Mouse (Mus musculus): ENCODE results near the gene Rprd1b. TPM values are rescaled to one million over a fixed set of nuclear protein-coding genes. Genes with fewer than 3 reads are reported as not detected.
A peak's percentile ranks its signal among the peaks of the same experiment; 100 is the strongest.

Gene Rprd1b
- 5.5 and 8.2 TPM in 2 replicates for polyA plus RNA-seq (2012; ENCODE audit: insufficient read depth, low replicate concordance)

GRCm38 (mm10) chr2:158028354-158028863 lies at the start of gene Rprd1b, which contains the start of gene Tti1:
Gene Rprd1b (plus strand): TSS chr2:158028497.
Gene Tti1 (minus strand): TSS chr2:158028433.
- TF ChIP-seq GATA1 (IDR thresholded peaks at IDR 0.05; ENCODE audit: borderline replicate concordance, low read length) (no peak), FLI1 (IDR thresholded peaks at IDR 0.05; ENCODE audit: low read length) (peak; percentile 74; the same call in 1 of the 2 replicates)
- H3K36me3 ChIP-seq (replicated peaks; ENCODE audit: low read length), result peaks cover 3% of the 10 kb centered on the region
- no peaks in the 10 kb centered on the region for H3K9me3 ChIP-seq
- no peaks in the 10 kb centered on the region for H3K27me3 ChIP-seq (replicated peaks)
- peaks cover 55% of the 10 kb centered on the region for H3K4me1 ChIP-seq
- peak within 1 kb of the TSS; percentile 94 for H3K4me3 ChIP-seq (replicated peaks)

DNA sequence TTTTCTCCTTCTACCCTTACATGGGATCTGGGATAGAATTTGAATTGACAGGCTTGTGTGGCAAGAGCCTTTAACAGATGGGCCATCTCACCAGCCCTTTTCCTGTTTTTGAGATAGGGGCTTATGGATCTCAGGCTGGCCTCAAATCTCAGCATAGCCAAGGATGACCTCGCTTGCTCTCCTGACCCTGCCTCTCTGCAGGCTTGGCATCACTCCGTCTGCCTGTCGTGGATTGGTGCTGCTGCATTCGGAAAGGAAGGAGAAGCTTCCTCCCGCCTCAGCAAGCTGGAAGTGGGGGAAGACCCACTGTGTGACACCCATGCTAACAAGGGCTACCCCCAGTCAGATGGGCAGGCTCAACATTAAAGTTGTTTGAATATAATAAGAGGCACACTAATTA lies 49.1 kb upstream of the Rprd1b start:
- Histone ChIP-seq H3K4me1 (no peaks in the 10 kb centered on the region), H3K27me3 (replicated peaks) (peaks cover 32% of the 10 kb centered on the region), H3K9me3 (no peaks in the 10 kb centered on the region; the same call in 1 of the 2 replicates), H3K36me3 (replicated peaks; ENCODE audit: low read length) (peaks cover 39% of the 10 kb centered on the region), H3K4me3 (replicated peaks) (no peak overlapping the region)
- TF ChIP-seq FLI1 (IDR thresholded peaks at IDR 0.05; ENCODE audit: low read length) (no peak), GATA1 (IDR thresholded peaks at IDR 0.05; ENCODE audit: borderline replicate concordance, low read length) (no peak)

- Histone ChIP-seq H3K9me3 (no peaks in the 10 kb centered on the region), H3K36me3 (replicated peaks; ENCODE audit: low read length) (peaks cover 73% of the 10 kb centered on the region), H3K4me1 (peaks cover 23% of the 10 kb centered on the region), H3K27me3 (replicated peaks) (peaks cover 3% of the 10 kb centered on the region), H3K4me3 (replicated peaks) (no peak overlapping the region)
- TF ChIP-seq FLI1 (IDR thresholded peaks at IDR 0.05; ENCODE audit: low read length) (no peak), GATA1 (IDR thresholded peaks at IDR 0.05; ENCODE audit: borderline replicate concordance, low read length) (no peak)
Measured at GRCm38 (mm10) chr2:157982727-157983126, 45.6 kb upstream of the Rprd1b start.

DNA sequence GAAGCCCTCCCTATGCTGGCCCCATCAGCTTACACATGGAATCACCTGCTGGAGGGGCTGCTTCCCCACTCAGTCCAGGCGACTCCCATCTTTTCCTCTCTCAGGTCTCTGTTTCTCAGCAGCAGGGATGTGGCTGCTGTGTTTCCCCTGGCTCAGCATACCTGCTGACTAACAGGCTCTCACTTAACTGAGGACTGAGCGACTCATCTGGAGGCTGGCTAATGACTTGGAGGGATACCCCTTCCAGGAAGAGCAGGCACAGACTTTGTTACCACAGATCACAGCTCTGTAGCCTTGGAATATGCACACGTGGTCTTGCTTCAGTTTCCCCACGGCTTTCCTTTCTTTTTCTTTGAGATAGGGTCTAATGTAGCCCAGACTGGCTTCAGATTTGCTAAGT lies 45.0 kb upstream of the Rprd1b start:
- H3K27me3 ChIP-seq (replicated peaks), result peaks cover 1% of the 10 kb centered on the region
- H3K36me3 ChIP-seq (replicated peaks; ENCODE audit: low read length), result peaks cover 78% of the 10 kb centered on the region
- H3K4me3 ChIP-seq (replicated peaks), result no peak overlapping the region
- TF ChIP-seq FLI1 (IDR thresholded peaks at IDR 0.05; ENCODE audit: low read length) (no peak), GATA1 (IDR thresholded peaks at IDR 0.05; ENCODE audit: borderline replicate concordance, low read length) (no peak)
- peaks cover 23% of the 10 kb centered on the region for H3K4me1 ChIP-seq
- no peaks in the 10 kb centered on the region for H3K9me3 ChIP-seq

GRCm38 (mm10) chr2:157985611-157986010 lies 42.7 kb upstream of the Rprd1b start:
- TF ChIP-seq FLI1 (IDR thresholded peaks at IDR 0.05; ENCODE audit: low read length) (no peak), GATA1 (IDR thresholded peaks at IDR 0.05; ENCODE audit: borderline replicate concordance, low read length) (no peak)
- Histone ChIP-seq H3K27me3 (replicated peaks) (no peaks in the 10 kb centered on the region), H3K4me1 (peaks cover 31% of the 10 kb centered on the region), H3K4me3 (replicated peaks) (no peak overlapping the region), H3K36me3 (replicated peaks; ENCODE audit: low read length) (peaks cover 94% of the 10 kb centered on the region), H3K9me3 (no peaks in the 10 kb centered on the region)

DNA sequence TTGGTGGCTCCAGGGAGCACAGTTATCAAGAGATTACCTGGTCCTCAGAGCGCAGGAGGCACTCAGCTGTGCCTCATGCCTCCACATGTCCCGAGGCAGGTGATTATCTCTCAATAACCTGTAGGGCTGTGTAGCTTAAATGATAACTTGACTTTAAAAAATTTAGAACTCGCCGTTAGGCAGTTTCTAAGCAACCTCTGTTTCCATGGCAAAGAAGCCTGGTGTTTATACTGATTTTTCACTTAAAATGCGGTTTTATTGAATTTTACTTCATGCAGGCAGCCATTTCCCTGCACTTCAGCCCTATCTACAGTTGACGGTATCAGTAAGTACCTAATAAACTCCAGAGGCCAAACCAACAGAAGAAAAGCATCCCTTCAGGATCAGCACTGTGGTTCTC lies 42.1 kb upstream of the Rprd1b start:
- no peak for TF ChIP-seq FLI1 (IDR thresholded peaks at IDR 0.05; ENCODE audit: low read length)
- no peak for TF ChIP-seq GATA1 (IDR thresholded peaks at IDR 0.05; ENCODE audit: borderline replicate concordance, low read length)
- H3K27me3 ChIP-seq (replicated peaks), result no peaks in the 10 kb centered on the region
- H3K4me3 ChIP-seq (replicated peaks), result no peak overlapping the region
- peaks cover 95% of the 10 kb centered on the region for H3K36me3 ChIP-seq (replicated peaks; ENCODE audit: low read length)
- H3K9me3 ChIP-seq, result no peaks in the 10 kb centered on the region
- peaks cover 37% of the 10 kb centered on the region for H3K4me1 ChIP-seq

- TF ChIP-seq GATA1 (IDR thresholded peaks at IDR 0.05; ENCODE audit: borderline replicate concordance, low read length), result no peak
- TF ChIP-seq FLI1 (IDR thresholded peaks at IDR 0.05; ENCODE audit: low read length), result no peak
- Histone ChIP-seq H3K4me1 (peaks cover 37% of the 10 kb centered on the region), H3K4me3 (replicated peaks) (no peak overlapping the region), H3K27me3 (replicated peaks) (no peaks in the 10 kb centered on the region), H3K9me3 (no peaks in the 10 kb centered on the region), H3K36me3 (replicated peaks; ENCODE audit: low read length) (peaks cover 98% of the 10 kb centered on the region)
Measured at GRCm38 (mm10) chr2:157988416-157989190, 39.7 kb upstream of the Rprd1b start.

DNA sequence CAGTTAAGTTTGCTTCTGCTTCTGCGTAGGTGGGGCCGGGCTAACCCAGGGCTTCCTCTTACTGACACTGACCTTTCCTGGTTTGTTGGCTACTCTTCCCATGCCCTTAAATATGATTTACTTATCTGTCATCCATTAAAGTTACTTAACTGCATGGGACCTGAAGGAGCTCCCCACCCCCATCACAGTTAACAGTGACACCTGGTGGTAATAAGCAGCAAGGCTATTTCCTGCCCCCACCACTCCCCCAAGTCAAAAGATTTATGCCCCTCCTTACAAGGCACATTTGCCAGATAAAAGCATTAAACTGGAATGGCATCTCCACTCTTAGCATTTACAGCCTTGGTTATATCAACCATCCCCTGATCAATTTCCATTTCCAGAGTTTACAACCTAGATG lies 38.4 kb upstream of the Rprd1b start:
- Histone ChIP-seq H3K27me3 (replicated peaks) (no peaks in the 10 kb centered on the region), H3K36me3 (replicated peaks; ENCODE audit: low read length) (peaks cover 99% of the 10 kb centered on the region), H3K9me3 (no peaks in the 10 kb centered on the region), H3K4me3 (replicated peaks) (no peak overlapping the region), H3K4me1 (peaks cover 35% of the 10 kb centered on the region)
- TF ChIP-seq GATA1 (IDR thresholded peaks at IDR 0.05; ENCODE audit: borderline replicate concordance, low read length) (no peak), FLI1 (IDR thresholded peaks at IDR 0.05; ENCODE audit: low read length) (no peak)

DNA sequence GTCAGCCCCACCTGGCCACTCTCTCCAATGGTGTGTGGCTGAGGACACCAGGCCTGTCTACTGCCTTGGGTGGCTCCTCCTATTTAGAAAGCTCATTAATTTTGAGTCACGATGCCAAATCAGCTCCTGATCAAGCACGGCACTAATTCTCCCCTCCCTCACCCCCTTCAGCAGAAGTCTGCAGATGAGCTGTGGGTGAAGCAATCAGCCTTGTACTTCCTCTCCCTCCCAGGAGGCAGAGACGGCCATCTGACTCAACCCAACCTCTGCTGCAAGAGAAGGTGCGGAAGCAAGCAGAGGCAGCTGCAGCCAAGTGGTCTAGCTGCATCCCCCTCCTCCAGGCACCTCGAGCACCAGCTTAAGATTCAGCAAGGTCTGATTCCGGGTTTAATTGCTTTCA lies 37.3 kb upstream of the Rprd1b start:
- Histone ChIP-seq H3K4me3 (replicated peaks) (no peak overlapping the region), H3K36me3 (replicated peaks; ENCODE audit: low read length) (peaks cover 99% of the 10 kb centered on the region), H3K9me3 (no peaks in the 10 kb centered on the region), H3K27me3 (replicated peaks) (no peaks in the 10 kb centered on the region), H3K4me1 (peaks cover 31% of the 10 kb centered on the region)
- TF ChIP-seq GATA1 (IDR thresholded peaks at IDR 0.05; ENCODE audit: borderline replicate concordance, low read length) (no peak), FLI1 (IDR thresholded peaks at IDR 0.05; ENCODE audit: low read length) (no peak)

DNA sequence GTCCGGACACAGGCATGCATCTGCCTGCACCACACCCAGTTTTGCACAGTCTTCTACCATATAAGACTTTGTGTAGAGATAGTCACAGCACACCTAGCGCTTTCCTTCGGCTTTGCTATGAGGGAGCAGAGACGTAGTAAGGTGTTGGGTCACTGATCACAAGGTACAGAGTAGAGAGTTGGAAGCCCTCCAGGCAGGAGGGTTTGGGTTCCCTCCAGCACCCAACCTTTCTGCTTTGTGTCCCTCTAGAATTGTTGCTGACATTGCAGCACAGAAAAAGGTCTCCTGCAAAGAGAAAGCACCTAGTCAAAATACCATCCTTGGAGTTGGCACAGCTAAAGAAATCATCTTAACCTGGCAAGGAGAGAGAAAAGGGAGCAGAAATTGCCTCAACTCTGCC lies 35.8 kb upstream of the Rprd1b start:
- no peak overlapping the region for H3K4me3 ChIP-seq (replicated peaks)
- peaks cover 99% of the 10 kb centered on the region for H3K36me3 ChIP-seq (replicated peaks; ENCODE audit: low read length)
- H3K9me3 ChIP-seq, result no peaks in the 10 kb centered on the region
- no peaks in the 10 kb centered on the region for H3K27me3 ChIP-seq (replicated peaks)
- H3K4me1 ChIP-seq, result peaks cover 36% of the 10 kb centered on the region
- TF ChIP-seq GATA1 (IDR thresholded peaks at IDR 0.05; ENCODE audit: borderline replicate concordance, low read length), result no peak
- no peak for TF ChIP-seq FLI1 (IDR thresholded peaks at IDR 0.05; ENCODE audit: low read length)
